Mouse (Mus musculus) kidney, postnatal 25 days (tissue): Measurements from ENCODE around the gene Mccc2.
A peak's percentile ranks its signal among the peaks of the same experiment; 100 is the strongest.

Experiments used
- DNase-seq, 2 experiments: peaks; one replicate each; pipeline ENCODE4 v3.0.0; 2021; ENCODE audit warnings: mixed read lengths in 2 of 2

Gene Mccc2

GRCm38 (mm10) chr13:99938606-99939319, 76.7 kb downstream of the Mccc2 start:
- DNase-seq = no peak

DNA sequence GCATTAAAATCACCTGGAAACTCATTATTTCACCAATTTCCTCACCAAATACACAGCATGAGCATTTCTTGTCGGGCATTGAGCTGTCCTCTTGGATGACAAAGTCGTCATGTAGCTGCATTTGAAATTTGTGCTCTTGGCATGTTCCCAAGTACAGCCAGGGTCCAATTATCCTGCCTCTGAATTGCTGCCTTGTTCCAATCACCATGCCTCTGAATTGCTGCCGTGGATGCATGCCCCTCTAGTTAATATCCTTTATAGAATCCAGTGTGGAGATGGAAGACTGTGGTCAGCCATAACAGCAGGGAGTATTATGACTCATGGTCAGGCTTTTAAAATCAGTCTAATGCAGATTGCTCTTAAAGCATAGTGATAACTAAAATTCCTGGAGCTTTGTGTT, 77.7 kb downstream of the Mccc2 start:
- DNase-seq = no peak

DNA sequence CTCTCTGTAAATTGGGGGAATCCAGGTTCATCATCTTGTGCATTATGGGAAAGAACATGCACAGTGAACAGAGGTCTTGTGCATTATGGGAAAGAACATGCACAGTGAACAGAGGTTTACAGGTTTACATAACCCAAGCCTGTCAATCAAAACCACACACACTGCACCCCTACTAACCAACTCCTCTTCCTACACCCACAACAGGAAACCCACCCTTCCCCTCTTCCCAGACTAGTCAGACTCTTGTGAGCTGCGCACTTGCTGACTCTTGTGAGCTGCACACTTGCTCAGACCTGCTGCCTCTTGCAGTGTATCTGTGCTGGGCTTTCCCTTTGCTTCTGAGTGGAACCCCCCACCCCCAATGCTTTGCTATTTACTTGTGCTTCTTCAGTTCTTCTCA, 83.0 kb downstream of the Mccc2 start:
- no peak for DNase-seq

- no peak for DNase-seq
Observed at GRCm38 (mm10) chr13:99931502-99931901, 83.9 kb downstream of the Mccc2 start.

- no peak for DNase-seq
Observed at GRCm38 (mm10) chr13:99926249-99926648, 89.2 kb downstream of the Mccc2 start.

DNA sequence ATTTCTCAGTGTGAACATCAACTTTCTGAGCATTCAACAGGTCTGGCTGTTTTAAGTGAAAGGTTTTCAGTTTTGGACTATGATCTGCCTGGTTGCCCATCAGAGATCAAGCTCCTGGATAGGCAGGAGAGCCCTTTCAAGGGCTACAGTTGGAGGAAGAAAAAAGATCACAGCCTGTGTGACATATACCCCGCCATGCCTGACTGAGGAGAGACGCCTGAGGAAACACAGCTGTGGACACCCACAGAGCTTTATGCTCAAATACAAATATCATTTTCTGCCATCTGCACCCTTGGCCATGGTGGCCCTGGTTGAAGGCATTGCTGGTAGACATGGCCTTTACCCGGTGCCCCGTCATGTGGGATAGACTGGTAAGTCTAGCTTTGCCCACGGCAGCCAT, 99.8 kb downstream of the Mccc2 start:
- no peak for DNase-seq

DNA sequence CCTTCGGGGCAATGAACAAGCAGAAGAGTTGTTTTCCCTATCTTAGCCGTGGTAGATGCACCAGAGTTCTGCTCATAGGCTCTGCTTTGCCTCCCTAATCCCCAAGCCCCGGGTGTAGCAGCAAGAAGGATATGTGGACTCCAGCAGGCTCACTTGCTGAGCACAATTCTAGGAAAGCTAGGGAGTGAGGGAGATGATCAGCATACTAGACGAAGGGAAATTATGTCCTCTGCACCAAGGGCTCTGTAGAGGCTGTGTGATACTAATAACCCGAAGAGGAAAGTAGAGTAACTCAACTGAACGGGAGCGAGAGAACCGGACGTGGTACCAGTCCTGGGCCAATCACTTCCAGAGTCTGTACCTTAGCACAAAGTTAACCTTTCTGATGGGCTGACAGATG, 114.5 kb downstream of the Mccc2 start, which contains the start of gene Cartpt:
Gene Cartpt, minus strand, starts transcription at position 127 of the 400 bp plus-strand sequence.
- DNase-seq = no peak

GRCm38 (mm10) chr13:99900557-99900892, 114.9 kb downstream of the Mccc2 start:
- DNase-seq = peak; percentile 63 to 67

- DNase-seq = no peak
Observed at GRCm38 (mm10) chr13:99899670-99900556, 115.5 kb downstream of the Mccc2 start.

DNA sequence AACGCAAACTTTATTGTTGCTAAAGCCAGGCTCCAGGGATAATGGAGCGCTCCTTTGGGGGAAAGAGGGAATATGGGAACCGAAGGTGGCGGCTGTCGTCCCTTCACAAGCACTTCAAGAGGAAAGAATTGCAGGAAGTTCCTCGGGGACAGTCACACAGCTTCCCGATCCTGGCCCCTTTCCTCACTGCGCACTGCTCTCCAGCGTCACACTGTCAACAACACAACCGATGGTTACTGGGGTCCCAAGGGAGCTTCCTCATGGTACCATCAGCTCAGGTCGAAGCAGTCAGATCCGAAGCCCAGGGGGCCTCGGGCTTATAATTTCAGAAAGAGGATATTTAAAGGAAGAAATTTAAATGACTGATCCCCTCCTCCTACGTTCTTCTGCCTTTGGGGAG, 116.6 kb downstream of the Mccc2 start:
- no peak for DNase-seq
